Mouse (Mus musculus) cerebellum, adult 18-20 months (tissue): Measurements from ENCODE around the gene Lypd6b.

Experiments
- DNase-seq, 2 experiments: peaks; one replicate each; pipeline ENCODE4 v3.0.0; 2021

The Lypd6b gene

GRCm38 (mm10) chr2:49771172-49771571 lies 16.3 kb upstream of the Lypd6b start:
- DNase-seq, result no peak

- no peak for DNase-seq
Measured at GRCm38 (mm10) chr2:49773194-49773931, 14.1 kb upstream of the Lypd6b start.

- DNase-seq, result no peak
Measured at GRCm38 (mm10) chr2:49774180-49774579, 13.3 kb upstream of the Lypd6b start.

GRCm38 (mm10) chr2:49775187-49775586 lies 12.3 kb upstream of the Lypd6b start:
- no peak for DNase-seq

GRCm38 (mm10) chr2:49775735-49776134 lies 11.8 kb upstream of the Lypd6b start:
- no peak for DNase-seq

- DNase-seq, result no peak
Measured at GRCm38 (mm10) chr2:49776407-49776806, 11.1 kb upstream of the Lypd6b start.

- no peak for DNase-seq
Measured at GRCm38 (mm10) chr2:49788051-49788418, 547 bp downstream of the Lypd6b start.

GRCm38 (mm10) chr2:49788643-49789042 lies 1.2 kb downstream of the Lypd6b start:
- no peak for DNase-seq

- no peak for DNase-seq
Measured at GRCm38 (mm10) chr2:49789078-49789477, 1.6 kb downstream of the Lypd6b start.

GRCm38 (mm10) chr2:49789504-49789903 lies 2.0 kb downstream of the Lypd6b start:
- no peak for DNase-seq

- no peak for DNase-seq
Measured at GRCm38 (mm10) chr2:49797444-49798143, 10.1 kb downstream of the Lypd6b start.

- no peak for DNase-seq
Measured at GRCm38 (mm10) chr2:49804448-49804847, 17.0 kb downstream of the Lypd6b start.

GRCm38 (mm10) chr2:49805736-49806371 lies 18.4 kb downstream of the Lypd6b start:
- peak in 1 of 2 experiments; percentile 15 for DNase-seq

GRCm38 (mm10) chr2:49809496-49809895 lies 22.0 kb downstream of the Lypd6b start:
- DNase-seq, result no peak

GRCm38 (mm10) chr2:49811420-49811819 lies 23.9 kb downstream of the Lypd6b start:
- no peak for DNase-seq

- peak; percentile 47 to 56 for DNase-seq
Measured at GRCm38 (mm10) chr2:49811871-49812363, 24.4 kb downstream of the Lypd6b start.

- no peak for DNase-seq
Measured at GRCm38 (mm10) chr2:49813151-49813550, 25.7 kb downstream of the Lypd6b start.

- no peak for DNase-seq
Measured at GRCm38 (mm10) chr2:49814011-49814410, 26.5 kb downstream of the Lypd6b start.

GRCm38 (mm10) chr2:49815696-49816320 lies 28.3 kb downstream of the Lypd6b start:
- DNase-seq, result no peak

- DNase-seq, result no peak
Measured at GRCm38 (mm10) chr2:49816549-49816948, 29.1 kb downstream of the Lypd6b start.

- no peak for DNase-seq
Measured at GRCm38 (mm10) chr2:49817151-49817550, 29.7 kb downstream of the Lypd6b start.

- no peak for DNase-seq
Measured at GRCm38 (mm10) chr2:49818126-49818525, 30.6 kb downstream of the Lypd6b start.

GRCm38 (mm10) chr2:49822312-49822711 lies 34.8 kb downstream of the Lypd6b start:
- DNase-seq, result no peak
